Mouse (Mus musculus): ENCODE measurements around the gene Cpsf6.

GRCm38 (mm10) chr10:117419577-117420290 lies 39.9 kb upstream of the Cpsf6 start:
- no peak for TF ChIP-seq CTCF (IDR thresholded peaks at IDR 0.05)
- no peak for TF ChIP-seq EP300 (IDR thresholded peaks at IDR 0.05)

Measured in lung, postnatal 0 days (tissue).